Mouse (Mus musculus) liver, embryonic 15.5 days (tissue): ENCODE measurements around the gene B2m. TPM values are rescaled to one million over a fixed set of nuclear protein-coding genes. Genes with fewer than 3 reads are reported as not detected.

Experiments
- ATAC-seq: fragments of 200-750 bp; cut with Nextera tagmentation; 2 replicates; pipeline ENCODE4 v1.8.0; 2017; ENCODE audit warnings: moderate number of reproducible peaks, mild to moderate bottlenecking, moderate library complexity; ENCODE audit not compliant: insufficient read depth
- H3K27ac ChIP-seq: fragments of 300-500 bp; sonication (generic); replicated peaks from 2 replicates; pipeline ENCODE4 v1.5.1; 2015; ENCODE audit warnings: mild to moderate bottlenecking, inconsistent platforms
- H3K27me3 ChIP-seq: fragments of 300-500 bp; sonication (generic); 2 replicates; pipeline ENCODE4 v1.6.1; 2015; ENCODE audit warnings: mild to moderate bottlenecking, inconsistent platforms
- H3K36me3 ChIP-seq: fragments of 300-500 bp; sonication (generic); replicated peaks from 2 replicates; pipeline ENCODE4 v1.6.1; 2015; ENCODE audit warnings: moderate library complexity, mild to moderate bottlenecking, inconsistent platforms
- H3K4me1 ChIP-seq: fragments of 300-500 bp; sonication (generic); replicated peaks from 2 replicates; pipeline ENCODE4 v1.6.1; 2015; ENCODE audit warnings: inconsistent platforms
- H3K4me2 ChIP-seq: fragments of 300-500 bp; sonication (generic); 2 replicates; pipeline ENCODE4 v1.6.1; 2015; ENCODE audit warnings: moderate library complexity, mild to moderate bottlenecking, inconsistent platforms
- H3K4me3 ChIP-seq: fragments of 300-500 bp; sonication (generic); replicated peaks from 2 replicates; pipeline ENCODE4 v1.5.1; 2015; ENCODE audit warnings: mild to moderate bottlenecking, inconsistent platforms
- H3K9ac ChIP-seq: fragments of 300-500 bp; sonication (generic); 2 replicates; pipeline ENCODE4 v1.6.1; 2015; ENCODE audit warnings: moderate library complexity, mild to moderate bottlenecking, inconsistent platforms
- H3K9me3 ChIP-seq: fragments of 300-500 bp; sonication (generic); replicated peaks from 2 replicates; pipeline ENCODE4 v1.6.1; 2016; ENCODE audit warnings: inconsistent platforms
- WGBS: fragments of 180-500 bp; shearing (Covaris S2); methylation state at CpG from one replicate; pipeline ENCODE4 v1.1.7; 2015; ENCODE audit warnings: mixed read lengths; ENCODE audit not compliant: insufficient replicate concordance; 5-methylcytosine and 5-hydroxymethylcytosine counted together
- polyA plus RNA-seq: library from polyadenylated mRNA; unstranded; fragments of >200 nt; fragmentation: Nextera tagmentation; extraction: Ambion mirVana; gene quantifications from 2 replicates; pipeline ENCODE4 v1.2.1, GENCODE M21; 2015

Gene B2m
- polyA plus RNA-seq, 1 experiment from 2014 or later, result 443 TPM

DNA sequence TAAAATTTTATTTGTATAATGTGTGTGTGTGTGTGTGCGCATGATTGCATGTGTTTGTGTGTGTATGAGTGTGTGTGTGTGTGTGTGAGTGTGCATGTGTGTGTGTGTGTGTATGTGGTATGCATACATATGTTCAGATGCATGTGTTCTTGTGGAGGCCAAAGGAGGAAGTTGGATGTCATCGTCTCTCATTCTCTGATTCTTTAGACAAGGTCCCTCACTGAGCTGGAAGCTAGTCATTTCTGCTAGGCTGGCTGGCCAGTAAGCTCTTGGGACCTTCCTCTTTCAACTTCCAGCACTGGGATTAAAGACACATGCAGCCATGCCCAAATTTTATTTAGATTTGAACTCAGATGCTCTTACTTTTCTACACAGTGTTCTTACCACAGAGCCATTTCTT is 15.4 kb upstream of the B2m start:
- no peak overlapping the region for H3K4me2 ChIP-seq
- no peaks in the 10 kb centered on the region for H3K36me3 ChIP-seq
- no peak overlapping the region for H3K4me3 ChIP-seq
- 39% methylated on average over 2 of the region's 2 CpGs for WGBS
- no peak overlapping the region for H3K27ac ChIP-seq
- ATAC-seq, result no peak
- H3K4me1 ChIP-seq, result peaks cover 5% of the 10 kb centered on the region; the same call in 1 of the 2 replicates
- no peaks in the 10 kb centered on the region for H3K9me3 ChIP-seq
- H3K27me3 ChIP-seq, result peaks cover 4% of the 10 kb centered on the region; the same call in 1 of the 2 replicates
- no peak overlapping the region for H3K9ac ChIP-seq

DNA sequence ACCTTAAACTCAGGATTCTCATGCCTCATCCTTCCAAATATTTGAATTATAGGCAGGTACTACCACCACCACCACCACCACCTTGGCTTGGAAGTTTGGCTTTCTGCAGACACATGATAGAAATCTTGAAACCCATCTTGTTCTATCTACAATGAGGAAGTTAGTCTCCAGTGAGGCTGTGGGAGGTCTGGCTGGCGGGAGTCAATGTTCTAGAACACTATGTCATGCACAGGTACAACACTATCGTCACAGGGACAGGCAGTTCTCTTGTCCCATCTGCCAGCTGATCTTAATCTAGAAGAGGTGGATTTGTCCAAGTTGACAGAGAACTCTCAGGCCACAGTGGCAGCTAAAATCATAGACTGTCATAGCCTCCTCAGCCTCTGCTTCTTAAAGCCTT is 14.9 kb upstream of the B2m start:
- Histone ChIP-seq H3K27me3 (peaks cover 4% of the 10 kb centered on the region; the same call in 1 of the 2 replicates), H3K9me3 (no peaks in the 10 kb centered on the region), H3K36me3 (no peaks in the 10 kb centered on the region), H3K27ac (no peak overlapping the region), H3K9ac (no peak overlapping the region), H3K4me2 (no peak overlapping the region), H3K4me1 (peaks cover 7% of the 10 kb centered on the region), H3K4me3 (no peak overlapping the region)
- ATAC-seq, result no peak
- WGBS, result 43% methylated on average over 2 of the region's 2 CpGs

DNA sequence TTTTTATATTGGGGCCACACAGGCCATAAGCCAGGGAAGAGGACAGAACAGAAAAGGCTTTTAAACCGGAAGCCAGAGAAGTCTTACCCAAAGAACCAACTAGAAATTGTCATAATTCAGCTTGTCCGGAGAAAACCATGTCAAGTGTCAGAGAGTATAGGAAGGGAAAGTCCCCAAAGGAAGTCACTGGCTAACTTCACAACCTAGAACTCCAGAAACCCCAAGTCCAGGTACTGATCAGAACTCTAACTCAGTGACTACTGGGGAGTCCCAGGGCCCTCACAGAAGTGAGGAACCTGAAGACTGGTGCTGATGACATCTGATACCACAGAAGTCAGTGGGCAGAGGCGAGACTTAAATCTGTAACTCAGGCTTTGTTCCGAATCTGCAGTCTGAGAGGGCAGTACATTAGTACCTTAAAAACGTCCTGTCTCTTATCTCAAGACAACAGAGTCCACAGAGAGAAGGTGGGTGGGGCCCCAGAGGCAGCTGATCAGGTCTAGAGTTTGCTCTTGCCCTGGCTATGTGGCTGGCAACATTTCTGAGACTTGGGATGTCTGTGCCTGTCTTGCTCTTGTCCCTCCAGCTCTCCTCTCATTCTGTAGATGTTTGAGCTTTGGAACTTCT is 9.5 kb upstream of the B2m start:
- H3K9me3 ChIP-seq, result no peaks in the 10 kb centered on the region
- peak; percentile 91 for ATAC-seq
- H3K4me2 ChIP-seq, result peak overlapping the region; percentile 56
- no peaks in the 10 kb centered on the region for H3K27me3 ChIP-seq
- H3K27ac ChIP-seq, result peak overlapping the region; percentile 69; the same call in 1 of the 2 replicates
- no peak overlapping the region; the same call in 1 of the 2 replicates for H3K9ac ChIP-seq
- 10% methylated on average over 5 of the region's 5 CpGs for WGBS
- no peaks in the 10 kb centered on the region for H3K36me3 ChIP-seq
- H3K4me3 ChIP-seq, result no peak overlapping the region
- peaks cover 30% of the 10 kb centered on the region for H3K4me1 ChIP-seq

DNA sequence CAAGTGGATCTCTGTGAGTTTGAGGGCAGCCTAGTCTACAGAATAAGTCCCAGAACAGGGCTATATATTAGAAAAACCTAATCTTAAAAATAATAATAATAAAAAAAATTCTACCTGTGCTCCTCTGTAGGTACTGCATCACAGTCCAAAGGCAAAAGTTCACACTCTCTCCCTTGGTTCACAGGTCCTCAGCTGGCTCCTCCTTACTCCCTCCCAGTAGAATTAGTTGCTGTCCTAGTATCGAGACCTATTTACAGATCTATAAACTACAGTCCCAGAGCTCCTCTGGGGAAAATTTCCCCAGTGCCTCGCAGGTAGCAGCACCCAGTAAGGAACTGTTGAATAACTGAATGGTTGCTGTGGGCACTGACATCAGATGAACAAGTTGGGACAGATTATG is 6.7 kb upstream of the B2m start:
- Histone ChIP-seq H3K4me2 (peak overlapping the region; percentile 14; the same call in 1 of the 2 replicates), H3K4me1 (peaks cover 32% of the 10 kb centered on the region), H3K36me3 (no peaks in the 10 kb centered on the region), H3K9ac (no peak overlapping the region), H3K4me3 (no peak overlapping the region), H3K9me3 (no peaks in the 10 kb centered on the region), H3K27me3 (no peaks in the 10 kb centered on the region), H3K27ac (peak overlapping the region; percentile 75)
- peak; percentile 24; the same call in 1 of the 2 replicates for ATAC-seq
- 60% methylated on average over 2 of the region's 2 CpGs for WGBS

DNA sequence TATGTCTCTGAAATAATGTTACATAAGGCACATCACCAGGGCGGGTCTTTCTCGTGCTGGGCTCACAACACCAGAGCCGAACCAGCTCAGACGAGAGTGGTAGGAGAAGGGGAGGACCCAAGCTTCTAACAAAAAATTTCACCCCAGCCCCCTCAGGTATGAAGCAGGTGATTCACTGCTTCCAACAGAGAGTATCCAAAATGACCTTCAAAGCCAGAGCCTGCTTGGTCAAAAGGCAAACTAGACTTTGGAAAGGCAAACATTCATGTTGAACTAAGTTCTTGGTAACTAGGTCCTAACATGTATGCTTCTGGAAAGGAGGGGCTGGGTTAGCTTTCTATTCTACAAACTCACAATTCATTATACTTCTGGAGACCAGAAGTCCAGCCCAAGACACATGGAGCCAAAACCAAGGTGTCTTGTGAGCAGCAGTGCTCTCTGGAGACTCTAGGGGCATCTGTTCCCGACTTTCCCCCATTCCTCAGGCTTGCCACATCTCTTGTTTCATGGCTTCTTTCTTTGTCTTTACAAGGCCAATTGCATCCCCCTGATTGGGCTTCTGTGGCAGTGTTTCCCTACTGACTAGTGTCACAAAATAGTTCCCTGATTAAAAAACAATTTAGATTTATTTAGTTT is 6.0 kb upstream of the B2m start:
- H3K4me1 ChIP-seq, result peaks cover 34% of the 10 kb centered on the region
- no peak overlapping the region for H3K9ac ChIP-seq
- H3K27me3 ChIP-seq, result no peaks in the 10 kb centered on the region
- no peaks in the 10 kb centered on the region for H3K36me3 ChIP-seq
- H3K4me2 ChIP-seq, result peak overlapping the region; percentile 23; the same call in 1 of the 2 replicates
- H3K9me3 ChIP-seq, result no peaks in the 10 kb centered on the region
- 59% methylated on average over 5 of the region's 5 CpGs for WGBS
- peak; percentile 44 for ATAC-seq
- H3K4me3 ChIP-seq, result no peak overlapping the region
- peak overlapping the region; percentile 75 for H3K27ac ChIP-seq

DNA sequence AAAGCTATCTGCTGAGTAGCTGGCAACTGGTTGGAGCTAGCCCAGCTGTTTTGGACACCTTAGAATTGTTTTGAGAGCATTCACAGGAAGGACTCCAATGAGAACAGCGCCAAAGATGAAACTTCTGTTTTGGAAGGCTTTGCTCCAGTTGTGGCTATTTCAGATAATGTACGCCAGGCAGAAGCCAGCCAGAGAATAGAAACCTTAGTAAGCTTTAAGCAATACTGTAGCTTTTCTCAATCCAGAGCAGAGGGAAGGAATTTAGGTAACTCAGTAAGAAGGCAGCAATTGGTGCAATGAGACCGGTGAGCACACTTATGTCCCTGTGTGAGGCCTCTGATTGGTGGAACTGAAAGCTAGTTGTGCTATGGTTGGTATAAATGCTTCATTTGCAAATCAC is 4.4 kb upstream of the B2m start:
- no peaks in the 10 kb centered on the region for H3K27me3 ChIP-seq
- H3K4me1 ChIP-seq, result peaks cover 34% of the 10 kb centered on the region
- 74% methylated on average over 3 of the region's 3 CpGs for WGBS
- no peaks in the 10 kb centered on the region for H3K36me3 ChIP-seq
- H3K9ac ChIP-seq, result no peak overlapping the region
- no peak overlapping the region for H3K4me3 ChIP-seq
- H3K27ac ChIP-seq, result 0 out of 2 replicates have a peak overlapping the region, but pooled peaks have one; percentile 19
- ATAC-seq, result no peak
- H3K4me2 ChIP-seq, result no peak overlapping the region
- H3K9me3 ChIP-seq, result no peaks in the 10 kb centered on the region

DNA sequence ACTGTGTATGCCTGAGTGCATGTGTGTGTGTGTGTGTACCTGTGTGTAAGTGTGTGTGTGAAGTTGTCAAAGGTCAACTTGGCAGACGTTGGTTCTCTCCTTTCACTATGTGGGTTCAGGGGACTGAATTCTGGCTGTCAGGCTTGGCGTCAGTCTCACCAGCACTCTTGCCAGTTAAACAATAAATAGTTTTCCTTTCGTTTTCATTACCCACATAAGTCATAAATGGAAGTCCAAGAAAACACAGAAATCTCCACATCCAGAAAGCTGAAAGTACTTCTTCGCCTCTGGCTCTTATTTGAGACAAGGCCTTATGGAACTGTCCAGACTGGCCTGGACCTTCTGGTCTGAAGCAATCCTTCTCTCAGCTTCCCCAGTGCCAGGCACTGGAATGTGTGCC is 1.7 kb upstream of the B2m start:
- Histone ChIP-seq H3K4me3 (no peak overlapping the region), H3K4me1 (peaks cover 44% of the 10 kb centered on the region), H3K9me3 (no peaks in the 10 kb centered on the region), H3K9ac (no peak overlapping the region), H3K36me3 (peaks cover 1% of the 10 kb centered on the region; the same call in 1 of the 2 replicates), H3K27ac (no peak overlapping the region), H3K27me3 (no peaks in the 10 kb centered on the region), H3K4me2 (no peak overlapping the region)
- 55% methylated on average over 4 of the region's 4 CpGs for WGBS
- no peak for ATAC-seq

DNA sequence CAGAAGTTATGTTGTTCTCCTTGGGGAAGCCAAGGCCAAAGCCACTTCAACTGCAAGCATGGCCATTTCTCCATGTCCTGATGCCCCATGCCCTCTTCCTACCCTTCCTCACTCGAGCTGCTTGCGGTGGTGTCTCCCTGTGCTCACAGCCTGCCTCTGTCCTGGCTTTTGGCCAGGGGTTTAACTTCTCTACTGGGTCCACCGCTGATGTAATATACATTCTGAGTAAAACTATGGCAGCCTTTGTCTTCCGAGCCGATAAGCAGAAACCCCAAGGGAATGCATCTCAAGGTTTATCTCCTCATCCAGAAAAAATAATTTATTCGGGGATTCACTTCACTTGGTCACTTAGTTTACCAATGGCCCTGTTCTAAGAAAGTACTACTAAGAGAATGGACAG is 799 bp upstream of the B2m start:
- H3K9ac ChIP-seq, result no peak overlapping the region
- peak overlapping the region; percentile 72 for H3K4me3 ChIP-seq

DNA sequence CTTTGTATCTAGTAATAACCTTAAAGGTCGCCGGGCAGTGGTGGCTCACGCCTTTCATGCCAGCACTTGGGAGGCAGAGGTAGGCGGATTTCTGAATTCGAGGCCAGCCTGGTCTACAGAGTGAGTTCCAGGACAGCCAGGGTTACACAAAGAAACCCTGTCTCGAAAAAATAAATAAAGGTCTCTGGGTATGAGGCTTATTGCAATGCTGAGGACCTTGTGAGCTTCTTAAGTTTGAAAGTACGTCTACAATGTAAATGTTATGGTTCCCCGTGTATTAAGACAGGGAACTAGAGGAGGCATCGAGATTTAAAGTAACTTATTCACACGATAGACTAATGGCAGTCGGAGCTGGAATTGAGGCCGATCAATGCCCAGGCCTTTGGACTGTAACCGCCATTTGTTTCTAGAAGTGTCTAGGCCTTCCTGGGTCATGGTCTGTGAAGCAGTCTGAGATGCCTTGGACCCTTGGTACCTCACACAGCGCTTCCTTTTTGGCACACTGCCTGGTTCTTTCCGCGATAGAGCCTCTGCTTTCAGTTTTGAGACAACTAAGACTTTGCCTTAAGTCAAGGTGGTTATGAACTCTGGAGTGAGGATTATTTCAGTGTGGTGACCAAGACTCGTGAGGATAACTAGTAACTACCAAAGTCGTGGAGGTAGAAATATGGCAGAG is 894 bp downstream of the B2m start:
- H3K27ac ChIP-seq, result peak overlapping the region; percentile 82
- H3K9me3 ChIP-seq, result no peaks in the 10 kb centered on the region
- H3K9ac ChIP-seq, result peak overlapping the region; percentile 79
- WGBS, result 6% methylated on average over 18 of the region's 18 CpGs
- H3K36me3 ChIP-seq, result peaks cover 16% of the 10 kb centered on the region
- peaks cover 56% of the 10 kb centered on the region for H3K4me1 ChIP-seq
- peak overlapping the region; percentile 94 for H3K4me2 ChIP-seq
- peak; percentile 11 for ATAC-seq
- peak overlapping the region; percentile 72 for H3K4me3 ChIP-seq
- H3K27me3 ChIP-seq, result no peaks in the 10 kb centered on the region

More for the DNA sequence above, 799 bp upstream of the B2m start:
- H3K4me2 ChIP-seq, result peak overlapping the region; percentile 94
- 68% methylated on average over 6 of the region's 6 CpGs for WGBS
- no peak for ATAC-seq
- peak overlapping the region; percentile 82 for H3K27ac ChIP-seq
- H3K27me3 ChIP-seq, result no peaks in the 10 kb centered on the region
- peaks cover 9% of the 10 kb centered on the region for H3K36me3 ChIP-seq
- no peaks in the 10 kb centered on the region for H3K9me3 ChIP-seq
- peaks cover 49% of the 10 kb centered on the region for H3K4me1 ChIP-seq

DNA sequence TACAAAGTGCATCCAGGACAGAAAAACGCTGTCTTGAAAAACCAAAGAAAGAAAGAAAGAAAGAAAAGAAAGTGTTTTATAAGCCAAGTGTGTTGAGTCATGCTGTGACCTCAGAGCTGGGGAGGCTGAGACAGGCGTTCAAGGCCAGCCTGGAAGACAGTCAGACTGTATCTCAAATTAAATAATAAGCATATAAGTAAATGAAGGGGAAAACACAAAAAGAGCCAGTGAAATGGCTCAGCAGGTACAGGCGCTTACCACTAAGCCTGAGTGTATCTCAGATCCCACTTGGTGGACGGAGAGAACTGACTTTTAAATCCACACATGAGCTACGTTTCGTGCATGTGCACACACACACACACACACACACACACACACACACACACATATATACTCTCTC is 1.8 kb downstream of the B2m start:
- H3K36me3 ChIP-seq, result peaks cover 20% of the 10 kb centered on the region
- peaks cover 57% of the 10 kb centered on the region for H3K4me1 ChIP-seq
- peak overlapping the region; percentile 72 for H3K4me3 ChIP-seq
- H3K4me2 ChIP-seq, result peak overlapping the region; percentile 94
- H3K27me3 ChIP-seq, result no peaks in the 10 kb centered on the region
- no peak for ATAC-seq
- 73% methylated on average over 6 of the region's 6 CpGs for WGBS
- peak overlapping the region; percentile 79; the same call in 1 of the 2 replicates for H3K9ac ChIP-seq
- no peaks in the 10 kb centered on the region for H3K9me3 ChIP-seq
- H3K27ac ChIP-seq, result no peak overlapping the region

DNA sequence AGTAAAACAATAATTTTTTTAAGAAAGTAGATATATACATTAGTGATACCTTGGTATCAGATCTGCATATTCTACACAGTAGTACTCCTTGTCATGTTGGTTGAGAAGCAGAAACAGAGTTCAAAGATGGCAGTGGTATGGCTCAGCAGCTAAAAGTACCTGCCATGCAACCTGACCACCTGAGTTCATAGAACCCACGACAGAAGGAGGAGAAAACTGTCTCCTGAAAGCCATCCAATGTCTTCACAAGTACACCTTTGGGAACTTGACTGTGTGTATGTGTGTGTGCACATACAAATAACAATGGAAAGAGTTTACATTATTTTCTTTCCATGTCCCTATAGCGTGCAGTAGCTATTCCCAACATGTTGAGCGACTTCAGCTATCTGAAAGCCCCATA is 2.2 kb downstream of the B2m start:
- Histone ChIP-seq H3K4me3 (0 out of 2 replicates have a peak overlapping the region, but pooled peaks have one; percentile 72), H3K36me3 (peaks cover 23% of the 10 kb centered on the region), H3K9me3 (no peaks in the 10 kb centered on the region), H3K27me3 (no peaks in the 10 kb centered on the region), H3K4me2 (peak overlapping the region; percentile 94), H3K27ac (no peak overlapping the region), H3K4me1 (peaks cover 61% of the 10 kb centered on the region), H3K9ac (no peak overlapping the region)
- WGBS, result 70% methylated on average over 3 of the region's 3 CpGs
- ATAC-seq, result no peak
